Mouse (Mus musculus): ENCODE data around the gene Zbtb32.

The Zbtb32 gene

DNA sequence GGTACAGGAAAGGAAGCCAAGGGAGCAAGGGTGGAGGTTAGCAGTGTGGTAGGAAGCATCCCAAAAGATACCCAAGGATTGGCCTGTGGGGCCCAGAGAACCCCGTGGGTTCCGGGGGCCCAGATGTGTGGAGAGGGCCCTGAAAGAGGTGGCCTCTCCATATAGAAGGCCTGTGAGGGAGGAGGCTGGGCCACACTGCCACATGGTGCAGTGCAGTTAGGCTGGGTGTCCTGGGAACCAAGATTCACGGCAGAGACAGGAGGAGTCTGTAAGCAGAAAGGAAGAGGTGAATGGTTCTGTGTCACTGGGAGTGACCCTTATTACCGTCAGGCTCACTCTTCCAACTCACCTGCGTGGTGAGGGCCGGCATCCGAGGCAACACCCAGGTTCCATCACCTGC, 58.1 kb downstream of the Zbtb32 start:
- no peak for DNase-seq (ENCODE audit: low spot score)

Data from ovary, adult 18-20 months (tissue).